8 mouse cellular contexts compared by ENCODE assay signal in the genomic region with DNA sequence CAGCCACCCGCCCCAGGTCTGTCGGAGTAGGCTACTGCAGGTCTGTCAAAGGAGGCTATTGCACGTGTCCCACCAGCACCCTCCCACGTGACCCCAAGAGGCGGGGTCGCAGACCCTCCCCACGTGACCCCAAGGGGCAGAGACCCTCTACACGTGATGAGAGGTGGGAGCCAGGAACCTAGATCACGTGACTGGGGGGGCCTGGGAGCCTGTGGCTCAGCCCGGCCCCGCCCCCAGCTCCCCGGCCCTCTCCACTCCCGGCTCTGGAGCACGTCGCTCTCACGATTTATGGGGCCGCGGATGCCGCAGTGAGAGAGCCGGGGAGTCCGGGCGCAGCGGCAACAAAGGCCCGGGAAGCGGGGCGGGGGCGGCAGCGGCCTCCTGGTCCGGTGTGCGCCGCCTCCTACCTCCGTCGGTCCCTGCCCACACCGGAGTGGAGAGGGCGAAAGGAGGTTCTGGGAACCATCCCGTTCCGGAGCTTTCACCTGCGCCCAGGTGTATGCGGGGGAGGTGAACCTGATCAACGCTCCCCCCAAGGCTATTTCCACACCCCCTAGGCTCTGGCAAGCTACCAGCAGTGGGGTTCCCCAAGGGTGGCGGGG. TPM values are rescaled to one million over a fixed set of nuclear protein-coding genes. Genes with fewer than 3 reads are reported as not detected.
DNase-seq lines count a peak whose midpoint lies in the region; ATAC-seq and TF ChIP-seq lines count a peak whose summit lies in the region.
"Had no signal": no experiment of that assay in that cellular context is flagged by ENCODE, and none has a peak within 500 bp of the region (broad histone marks: within the 10 kb centered on the region; RNA-seq: fewer than 3 reads in every experiment).

No protein-coding gene starts in this region.

- TF ChIP-seq CTCF in heart, postnatal 0 days (IDR thresholded peaks at IDR 0.05; ENCODE audit: low read depth) = no peak

- 0 out of 2 replicates have a peak, but pooled peaks have one; percentile 2 for ATAC-seq in heart, postnatal 0 days (ENCODE audit: insufficient read depth, low read depth)
- peak; percentile 27 for ATAC-seq in limb, embryonic 11.5 days (ENCODE audit: insufficient number of reproducible peaks, low FRiP score, low TSS enrichment, low read depth)
- ATAC-seq in neural tube, embryonic 13.5 days (ENCODE audit: low read depth) = peak; percentile 45

- peaks cover 81% of the 10 kb centered on the region for H3K27me3 ChIP-seq in heart, postnatal 0 days (ENCODE audit: control insufficient read depth, insufficient read depth, low read length)
- peaks cover 32% of the 10 kb centered on the region for H3K27me3 ChIP-seq in limb, embryonic 11.5 days (ENCODE audit: control insufficient read depth, insufficient read depth, low read length)
- H3K27me3 ChIP-seq in neural tube, embryonic 13.5 days = peaks cover 22% of the 10 kb centered on the region

- no peak overlapping the region for H3K27ac ChIP-seq in brown adipose tissue, adult 24 weeks (replicated peaks; ENCODE audit: low read depth, low read length)
- H3K27ac ChIP-seq in heart, postnatal 0 days (ENCODE audit: low read depth) = no peak overlapping the region
- no peak overlapping the region; the same call in 1 of the 2 replicates for H3K27ac ChIP-seq in limb, embryonic 11.5 days (replicated peaks; ENCODE audit: low read depth, low read length)
- peak overlapping the region; percentile 97 for H3K27ac ChIP-seq in neural tube, embryonic 13.5 days (replicated peaks)

- H3K4me3 ChIP-seq in brown adipose tissue, adult 24 weeks (ENCODE audit: insufficient read depth, low read depth, low read length) = peak overlapping the region; percentile 18; the same call in 1 of the 2 replicates
- H3K4me3 ChIP-seq in heart, postnatal 0 days (ENCODE audit: low read depth, low read length) = peak overlapping the region; percentile 58
- peak overlapping the region; percentile 70 for H3K4me3 ChIP-seq in limb, embryonic 11.5 days (ENCODE audit: low read depth, low read length)
- H3K4me3 ChIP-seq in neural tube, embryonic 13.5 days = peak overlapping the region; percentile 76

- H3K9ac ChIP-seq in heart, postnatal 0 days (replicated peaks; ENCODE audit: low read depth, low read length) = no peak overlapping the region; the same call in 1 of the 2 replicates
- peak overlapping the region; percentile 80 for H3K9ac ChIP-seq in limb, embryonic 11.5 days (ENCODE audit: low read length)
- H3K9ac ChIP-seq in neural tube, embryonic 13.5 days = peak overlapping the region; percentile 96

- intact Hi-C loops in left cerebral cortex, postnatal 10 days (cut with DNase I) = no loop called here

- peaks cover 16% of the 10 kb centered on the region; the same call in 1 of the 2 replicates for H3K4me1 ChIP-seq in brown adipose tissue, adult 24 weeks (ENCODE audit: control insufficient read depth, insufficient read depth, insufficient read length, low read length)
- peaks cover 38% of the 10 kb centered on the region for H3K4me1 ChIP-seq in heart, postnatal 0 days (ENCODE audit: control insufficient read depth, insufficient read depth)
- H3K4me1 ChIP-seq in limb, embryonic 11.5 days (ENCODE audit: control insufficient read depth, insufficient read depth, low read length) = peaks cover 51% of the 10 kb centered on the region
- H3K4me1 ChIP-seq in neural tube, embryonic 13.5 days (replicated peaks) = peaks cover 73% of the 10 kb centered on the region

- no peak for TF ChIP-seq EP300 in heart, postnatal 0 days (IDR thresholded peaks at IDR 0.05; ENCODE audit: low read depth)

- H3K4me2 ChIP-seq in heart, postnatal 0 days (ENCODE audit: low read depth, low read length) = peak overlapping the region; percentile 91
- H3K4me2 ChIP-seq in limb, embryonic 11.5 days (ENCODE audit: low read depth, severe bottlenecking) = peak overlapping the region; percentile 98
- peak overlapping the region; percentile 83 for H3K4me2 ChIP-seq in neural tube, embryonic 13.5 days

- peak; percentile 50 to 77 for DNase-seq in left cerebral cortex, postnatal 10 days (ENCODE audit: extremely low spot score in 1 of 2, low spot score in 2 of 2)
- no peak for DNase-seq in left cerebral cortex, adult 11 months (ENCODE audit: low spot score)
- DNase-seq in heart, postnatal 0 days (ENCODE audit: low spot score) = no peak
- peak; percentile 89 for DNase-seq in limb, embryonic 11.5 days (ENCODE audit: low spot score)
- no peak for DNase-seq in natural killer cell, adult 2 months (ENCODE audit: low spot score in 2 of 2)

- WGBS in heart, postnatal 0 days = under 1% methylated on average over 34 of the region's 41 CpGs
- WGBS in limb, embryonic 11.5 days = 0% methylated on average over 41 of the region's 41 CpGs
- WGBS in neural tube, embryonic 13.5 days = under 1% methylated on average over 40 of the region's 41 CpGs

- H3K36me3 ChIP-seq in heart, postnatal 0 days (replicated peaks; ENCODE audit: control insufficient read depth, insufficient read depth, low read length) = no peaks in the 10 kb centered on the region
- H3K36me3 ChIP-seq in limb, embryonic 11.5 days (ENCODE audit: control insufficient read depth, insufficient read depth, low read length) = no peaks in the 10 kb centered on the region
- 0 out of 2 replicates have a peak, but pooled peaks cover 8% of the 10 kb centered on the region for H3K36me3 ChIP-seq in neural tube, embryonic 13.5 days

- no peaks in the 10 kb centered on the region for H3K9me3 ChIP-seq in heart, postnatal 0 days (replicated peaks; ENCODE audit: control insufficient read depth, low read length)
- H3K9me3 ChIP-seq in limb, embryonic 11.5 days (ENCODE audit: control insufficient read depth, low read length) = no peaks in the 10 kb centered on the region
- no peaks in the 10 kb centered on the region for H3K9me3 ChIP-seq in neural tube, embryonic 13.5 days

RNA-seq across cellular contexts. Expression of gene Efna3, which starts 2.1 kb away (rescaled TPM):
- 10 to 100 TPM; 47.7 to 56.7 TPM for total RNA-seq in left cerebral cortex, postnatal 10 days (2021)
- polyA plus RNA-seq in brown adipose tissue, adult 24 weeks (2012; ENCODE audit: insufficient read depth, insufficient read length, missing spikeins) = 0.44 TPM in 1 of 2 replicates, not detected in the other
- total RNA-seq in heart, postnatal 0 days (2014; rRNA removed; ENCODE audit: low replicate concordance) = not detected in 2 replicates
- polyA plus RNA-seq in heart, postnatal 0 days (2015; fragmentation: Nextera tagmentation; extraction: Ambion mirVana) = 0.12 and 0.44 TPM in 2 replicates
- 13.9 and 19.3 TPM in 2 replicates for polyA plus RNA-seq in limb, embryonic 11.5 days (2014; fragmentation: Nextera tagmentation; extraction: Ambion mirVana)
- polyA plus RNA-seq in neural tube, embryonic 13.5 days (2015; fragmentation: Nextera tagmentation; extraction: Ambion mirVana) = 87.4 and 90.1 TPM in 2 replicates
- total RNA-seq: common myeloid progenitor, adult 5-6 weeks had no signal

RNA-seq across cellular contexts. Expression of gene Efna4, which starts 17.1 kb away (rescaled TPM):
- total RNA-seq in left cerebral cortex, postnatal 10 days (2021) = 1 to 10 TPM in 1 of 2 experiments, under 1 TPM in 1; 0.34 to 1.1 TPM
- 1.3 TPM in 1 of 2 replicates, not detected in the other for polyA plus RNA-seq in brown adipose tissue, adult 24 weeks (2012; ENCODE audit: insufficient read depth, insufficient read length, missing spikeins)
- 2.7 and 7.2 TPM in 2 replicates for total RNA-seq in heart, postnatal 0 days (2014; rRNA removed; ENCODE audit: low replicate concordance)
- polyA plus RNA-seq in heart, postnatal 0 days (2015; fragmentation: Nextera tagmentation; extraction: Ambion mirVana) = 2.6 and 3.5 TPM in 2 replicates
- 46.9 and 48.9 TPM in 2 replicates for polyA plus RNA-seq in limb, embryonic 11.5 days (2014; fragmentation: Nextera tagmentation; extraction: Ambion mirVana)
- polyA plus RNA-seq in neural tube, embryonic 13.5 days (2015; fragmentation: Nextera tagmentation; extraction: Ambion mirVana) = 8.5 and 10.7 TPM in 2 replicates

RNA-seq across cellular contexts. Expression of gene Adam15, which starts 29.1 kb away (rescaled TPM):
- total RNA-seq in left cerebral cortex, postnatal 10 days (2021) = 10 to 100 TPM; 93.0 to 96.9 TPM
- 28.5 and 31.3 TPM in 2 replicates for polyA plus RNA-seq in brown adipose tissue, adult 24 weeks (2012; ENCODE audit: insufficient read depth, insufficient read length, missing spikeins)
- total RNA-seq in heart, postnatal 0 days (2014; rRNA removed; ENCODE audit: low replicate concordance) = 99.0 and 115 TPM in 2 replicates
- polyA plus RNA-seq in heart, postnatal 0 days (2015; fragmentation: Nextera tagmentation; extraction: Ambion mirVana) = 72.3 and 82.2 TPM in 2 replicates
- 17.8 and 21.0 TPM in 2 replicates for polyA plus RNA-seq in limb, embryonic 11.5 days (2014; fragmentation: Nextera tagmentation; extraction: Ambion mirVana)
- 48.8 and 54.0 TPM in 2 replicates for polyA plus RNA-seq in neural tube, embryonic 13.5 days (2015; fragmentation: Nextera tagmentation; extraction: Ambion mirVana)

RNA-seq across cellular contexts. Expression of gene Efna1, which starts 39.7 kb away (rescaled TPM):
- total RNA-seq in left cerebral cortex, postnatal 10 days (2021) = 1 to 10 TPM; 3.3 to 4.4 TPM
- polyA plus RNA-seq in brown adipose tissue, adult 24 weeks (2012; ENCODE audit: insufficient read depth, insufficient read length, missing spikeins) = 5.6 and 6.3 TPM in 2 replicates
- 43.1 and 46.2 TPM in 2 replicates for total RNA-seq in heart, postnatal 0 days (2014; rRNA removed; ENCODE audit: low replicate concordance)
- polyA plus RNA-seq in heart, postnatal 0 days (2015; fragmentation: Nextera tagmentation; extraction: Ambion mirVana) = 37.2 and 38.4 TPM in 2 replicates
- polyA plus RNA-seq in limb, embryonic 11.5 days (2014; fragmentation: Nextera tagmentation; extraction: Ambion mirVana) = 42.4 and 47.7 TPM in 2 replicates
- 12.5 and 14.5 TPM in 2 replicates for polyA plus RNA-seq in neural tube, embryonic 13.5 days (2015; fragmentation: Nextera tagmentation; extraction: Ambion mirVana)
- total RNA-seq: common myeloid progenitor, adult 5-6 weeks had no signal

RNA-seq across cellular contexts. Expression of gene Dcst2, which starts 41.1 kb away (rescaled TPM):
- total RNA-seq in left cerebral cortex, postnatal 10 days (2021) = under 1 TPM; 0.39 to 0.41 TPM
- polyA plus RNA-seq in brown adipose tissue, adult 24 weeks (2012; ENCODE audit: insufficient read depth, insufficient read length, missing spikeins) = 1.2 and 1.6 TPM in 2 replicates
- 0.39 TPM in 1 of 2 replicates, not detected in the other for total RNA-seq in heart, postnatal 0 days (2014; rRNA removed; ENCODE audit: low replicate concordance)
- polyA plus RNA-seq in heart, postnatal 0 days (2015; fragmentation: Nextera tagmentation; extraction: Ambion mirVana) = 0.07 TPM in 1 of 2 replicates, not detected in the other
- 0.23 and 0.28 TPM in 2 replicates for polyA plus RNA-seq in limb, embryonic 11.5 days (2014; fragmentation: Nextera tagmentation; extraction: Ambion mirVana)
- 0.17 TPM in 1 of 2 replicates, not detected in the other for polyA plus RNA-seq in neural tube, embryonic 13.5 days (2015; fragmentation: Nextera tagmentation; extraction: Ambion mirVana)
- total RNA-seq: common myeloid progenitor, adult 5-6 weeks had no signal

Comparison
In these comparisons a context has a peak if more than half of its experiments do, and no peak if none do; other contexts are left out.
1. DNase-seq: peak in left cerebral cortex, postnatal 10 days (2 of 2) and limb, embryonic 11.5 days (single experiment); none in left cerebral cortex, adult 11 months (single experiment), heart, postnatal 0 days (single experiment) and natural killer cell, adult 2 months (0 of 2).
2. H3K4me3 ChIP-seq: peak in every context shown above with its lines; median percentile 76 in neural tube, embryonic 13.5 days; 70 in limb, embryonic 11.5 days; 58 in heart, postnatal 0 days; 18 in brown adipose tissue, adult 24 weeks.
3. RNA of gene Efna3, which starts 2.1 kb away (polyA plus RNA-seq): 87.4 to 90.1 TPM in neural tube, embryonic 13.5 days and 13.9 to 19.3 TPM in limb, embryonic 11.5 days; 0.12 to 0.44 TPM in heart, postnatal 0 days and 0.44 TPM in brown adipose tissue, adult 24 weeks; every median in the first group is over 10 times any median in the second.
4. Peak in every context shown above with its lines, with median percentiles within 50 percentile points of each other: ATAC-seq and H3K4me2 ChIP-seq.